Mouse (Mus musculus): ENCODE results near the gene Upf3a.

- TF ChIP-seq CTCF (IDR thresholded peaks at IDR 0.05; ENCODE audit: low read depth, low read length) (peak; percentile 78), POLR2A (IDR thresholded peaks at IDR 0.05; ENCODE audit: borderline replicate concordance, low read depth, low read length) (0 out of 2 replicates have a peak, but pooled peaks have one; percentile 10)
Measured at GRCm38 (mm10) chr8:13785764-13786299, 417 bp downstream of the Upf3a start.
